Mouse (Mus musculus) CH12.LX (cell line): Measurements from ENCODE around the gene Ext2. TPM values are rescaled to one million over a fixed set of nuclear protein-coding genes. Genes with fewer than 3 reads are reported as not detected.

Experiments used
- DNase-seq: peaks from one replicate; pipeline ENCODE4 v3.0.0-alpha.2; 2013; ENCODE audit errors: extremely low read depth
- H3K27ac ChIP-seq: 2 replicates; pipeline ENCODE4 v1.5.1; 2012; ENCODE audit warnings: low read depth, mild to moderate bottlenecking, control low read depth, moderate library complexity; ENCODE audit not compliant: insufficient read depth
- H3K27me3 ChIP-seq: replicated peaks from 2 replicates; pipeline ENCODE3; 2012; ENCODE audit warnings: inconsistent platforms
- H3K36me3 ChIP-seq, 2 experiments: replicated peaks in 1 of 2; 2 replicates each; pipeline versions ENCODE3 to v1.6.1; 2012; ENCODE audit warnings: inconsistent platforms in 1 of 2, low read length in 1 of 2, mild to moderate bottlenecking in 1 of 2, mixed read lengths in 1 of 2, moderate library complexity in 1 of 2; ENCODE audit not compliant: control insufficient read depth in 1 of 2, insufficient read depth in 1 of 2
- H3K4me1 ChIP-seq, 2 experiments: 2 replicates each; pipeline ENCODE4 v1.6.1; 2012; ENCODE audit warnings: inconsistent platforms in 1 of 2, moderate library complexity in 1 of 2; ENCODE audit not compliant: insufficient read depth in 2 of 2, control insufficient read depth in 1 of 2
- H3K4me2 ChIP-seq: 2 replicates; pipeline ENCODE4 v1.6.1; 2012; ENCODE audit warnings: low read depth, mild to moderate bottlenecking, control low read depth; ENCODE audit not compliant: poor library complexity, insufficient read depth, severe bottlenecking
- H3K4me3 ChIP-seq, 3 experiments: fragments of 150-350 bp in 1 of 3; sonication (generic) in 1 of 3; replicated peaks in 1 of 3; 2 replicates each; pipeline versions ENCODE3 to v1.5.1; 2011 to 2012; ENCODE audit warnings: low read depth in 2 of 3, low read length in 2 of 3, mild to moderate bottlenecking in 2 of 3, moderate library complexity in 2 of 3, control low read depth in 1 of 3, improper control_type of control experiment in 1 of 3, inconsistent platforms in 1 of 3, mixed read lengths in 1 of 3; ENCODE audit not compliant: poor library complexity in 1 of 3
- H3K79me2 ChIP-seq: replicated peaks from 2 replicates; pipeline ENCODE4 v1.6.1; 2012; ENCODE audit warnings: mild to moderate bottlenecking, moderate library complexity; ENCODE audit not compliant: control insufficient read depth, poor library complexity, insufficient read depth, severe bottlenecking; ENCODE audit errors: extremely low read depth
- H3K9ac ChIP-seq: 2 replicates; pipeline ENCODE4 v1.6.1; 2012; ENCODE audit warnings: low read depth, mild to moderate bottlenecking, control low read depth, moderate library complexity; ENCODE audit not compliant: insufficient read depth
- H3K9me3 ChIP-seq: replicated peaks from 2 replicates; pipeline ENCODE3; 2012; ENCODE audit warnings: low read length, inconsistent platforms, mixed read lengths
- BHLHE40 ChIP-seq: IDR thresholded peaks from 2 replicates; pipeline ENCODE4 v1.6.1; 2011; ENCODE audit warnings: mild to moderate bottlenecking, low read depth, low read length, improper control_type of control experiment
- CHD2 ChIP-seq: IDR thresholded peaks from 2 replicates; pipeline ENCODE4 v1.6.1; 2011; ENCODE audit warnings: low read length, improper control_type of control experiment
- CTCF ChIP-seq, 2 experiments: IDR thresholded peaks in 1 of 2; conservative IDR thresholded peaks in 1 of 2; 2 replicates each; pipeline ENCODE4 v1.5.1; 2011 to 2012; ENCODE audit warnings: low read depth in 2 of 2, low read length in 2 of 2, improper control_type of control experiment in 1 of 2, inconsistent platforms in 1 of 2, mild to moderate bottlenecking in 1 of 2, moderate library complexity in 1 of 2
- E2F4 ChIP-seq: IDR thresholded peaks from 2 replicates; pipeline ENCODE4 v1.6.1; 2011; ENCODE audit warnings: low read depth, low read length, improper control_type of control experiment; ENCODE audit not compliant: insufficient replicate concordance
- ETS1 ChIP-seq: conservative IDR thresholded peaks from 2 replicates; pipeline ENCODE4 v1.6.1; 2012; ENCODE audit warnings: low read depth, mild to moderate bottlenecking, inconsistent platforms, low read length, improper control_type of control experiment, moderate library complexity
- HCFC1 ChIP-seq: IDR thresholded peaks from 2 replicates; pipeline ENCODE4 v1.6.1; 2012; ENCODE audit warnings: low read depth, mild to moderate bottlenecking, inconsistent platforms, low read length, improper control_type of control experiment
- IRF4 ChIP-seq: IDR thresholded peaks from 2 replicates; pipeline ENCODE4 v1.6.1; 2014; ENCODE audit warnings: low read depth, mild to moderate bottlenecking, inconsistent platforms, low read length, improper control_type of control experiment
- JUN ChIP-seq: IDR thresholded peaks from 2 replicates; pipeline ENCODE4 v1.6.1; 2011; ENCODE audit warnings: low read depth, mild to moderate bottlenecking, low read length, improper control_type of control experiment, moderate library complexity; ENCODE audit not compliant: insufficient read depth
- KAT2A ChIP-seq: IDR thresholded peaks from 2 replicates; pipeline ENCODE4 v1.6.1; 2012; ENCODE audit warnings: low read length, improper control_type of control experiment, inconsistent platforms; ENCODE audit not compliant: insufficient replicate concordance
- MAFK ChIP-seq: IDR thresholded peaks from 2 replicates; pipeline ENCODE4 v1.6.1; 2011; ENCODE audit warnings: low read length, improper control_type of control experiment; ENCODE audit not compliant: insufficient replicate concordance
- MAX ChIP-seq: IDR thresholded peaks from 2 replicates; pipeline ENCODE4 v1.6.1; 2011; ENCODE audit warnings: low read length, improper control_type of control experiment
- MAZ ChIP-seq: IDR thresholded peaks from 2 replicates; pipeline ENCODE4 v1.6.1; 2012; ENCODE audit warnings: low read depth, mild to moderate bottlenecking, inconsistent platforms, low read length, improper control_type of control experiment, moderate library complexity
- MYC ChIP-seq: IDR thresholded peaks from 2 replicates; pipeline ENCODE4 v1.6.1; 2011; ENCODE audit warnings: low read depth, mild to moderate bottlenecking, improper control_type of control experiment, low read length
- NELFE ChIP-seq: IDR thresholded peaks from 2 replicates; pipeline ENCODE4 v1.6.1; 2011; ENCODE audit warnings: low read depth, low read length, improper control_type of control experiment
- NRF1 ChIP-seq: IDR thresholded peaks from 2 replicates; pipeline ENCODE4 v1.6.1; 2014; ENCODE audit warnings: low read depth, mild to moderate bottlenecking, inconsistent platforms, low read length, improper control_type of control experiment, moderate library complexity
- POLR2A ChIP-seq: IDR thresholded peaks from 2 replicates; pipeline ENCODE4 v1.6.1; 2011; ENCODE audit warnings: low read depth, mild to moderate bottlenecking, improper control_type of control experiment, low read length
- POLR2AphosphoS2 ChIP-seq: IDR thresholded peaks from 2 replicates; pipeline ENCODE4 v1.6.1; 2011; ENCODE audit warnings: low read depth, low read length, improper control_type of control experiment
- SIN3A ChIP-seq: IDR thresholded peaks from 2 replicates; pipeline ENCODE4 v1.6.1; 2012; ENCODE audit warnings: low read length, improper control_type of control experiment, inconsistent platforms
- TBP ChIP-seq: conservative IDR thresholded peaks from 2 replicates; pipeline ENCODE4 v1.6.1; 2011; ENCODE audit warnings: low read depth, low read length, improper control_type of control experiment
- TCF12 ChIP-seq: IDR thresholded peaks from 2 replicates; pipeline ENCODE4 v1.6.1; 2014; ENCODE audit warnings: low read depth, mild to moderate bottlenecking, inconsistent platforms, low read length, improper control_type of control experiment
- USF2 ChIP-seq: conservative IDR thresholded peaks from 2 replicates; pipeline ENCODE4 v1.6.1; 2011; ENCODE audit warnings: low read depth, low read length, improper control_type of control experiment
- ZC3H11A ChIP-seq: IDR thresholded peaks from 2 replicates; pipeline ENCODE4 v1.6.1; 2012; ENCODE audit warnings: low read depth, mild to moderate bottlenecking, inconsistent platforms, low read length, improper control_type of control experiment
- ZKSCAN1 ChIP-seq: IDR thresholded peaks from 2 replicates; pipeline ENCODE4 v1.6.1; 2012; ENCODE audit warnings: low read depth, inconsistent platforms, low read length, improper control_type of control experiment, borderline replicate concordance
- dilution Hi-C: fragments of 300-500 bp; cut with MboI; formaldehyde crosslinking; loops from 2 replicates; pipeline ENCODE4 v1.14.3; 2020; ENCODE audit warnings: low sequenced_read_pairs; ENCODE audit not compliant: extremely low pct_unique_long_range_greater_than_20kb, extremely low pct_ligation_motif_present
- in situ Hi-C: fragments of 300-500 bp; cut with MboI; formaldehyde crosslinking; loops from 3 replicates; pipeline ENCODE4 v1.14.3; 2019; ENCODE audit warnings: low sequenced_read_pairs, low pct_ligation_motif_present, low pct_unique_long_range_greater_than_20kb, mixed read lengths
- polyA plus RNA-seq: library from polyadenylated mRNA; unstranded; fragments of >175 nt; gene quantifications from 2 replicates; pipeline ENCODE4 v1.2.1, GENCODE M21; 2012; ENCODE audit warnings: low read depth; ENCODE audit not compliant: insufficient read length
- total RNA-seq, 2 experiments: library from RNA; depleted of rRNA; stranded (reverse); fragments of 300-350 nt in 1 of 2; fragments of >200 nt in 1 of 2; gene quantifications; 2 replicates each; pipeline ENCODE4 v1.2.3; 2012 to 2014

Ext2 gene
- total and polyA plus RNA-seq, 3 experiments: 20.2 to 33.1 (median 26.9) TPM

DNA sequence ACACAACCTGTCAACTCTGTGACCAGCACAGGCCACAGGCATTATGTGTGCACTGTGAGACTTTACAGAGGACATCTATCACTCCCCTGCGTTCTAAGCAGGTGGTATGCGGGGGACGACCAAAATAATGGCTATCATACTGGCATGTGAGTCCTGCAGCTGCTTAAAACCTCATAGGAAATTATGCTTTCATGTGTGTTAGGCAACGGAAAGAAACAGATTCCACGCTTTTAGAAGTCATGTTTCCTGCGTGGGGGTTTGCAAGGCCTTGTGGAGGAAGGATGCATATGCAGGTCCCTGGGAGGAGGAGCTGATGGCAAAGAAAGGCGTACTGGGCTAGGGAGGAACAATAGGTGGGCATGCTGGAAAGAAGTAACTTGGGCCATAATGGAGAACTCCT lies 63.2 kb downstream of the Ext2 start:
- in situ Hi-C loops (loop anchor here (25.0 kb wide), 1 partner anchor 547 kb away; no protein-coding TSS in a partner anchor), dilution Hi-C loops (no loop called here)
- no peaks in the 10 kb centered on the region for H3K79me2 ChIP-seq
- no peak overlapping the region for H3K4me2 ChIP-seq
- no peaks in the 10 kb centered on the region for H3K9me3 ChIP-seq
- TF ChIP-seq ETS1: peak; percentile 41; the same call in 1 of the 2 replicates
- peak; percentile 49 for TF ChIP-seq BHLHE40
- no peak for TF ChIP-seq NRF1
- no peak for DNase-seq
- H3K9ac ChIP-seq: no peak overlapping the region
- no peak overlapping the region for H3K27ac ChIP-seq
- peaks cover 16 to 50% of the 10 kb centered on the region in 2 experiments for H3K4me1 ChIP-seq
- peaks cover 2 to 28% of the 10 kb centered on the region in 2 experiments for H3K36me3 ChIP-seq
- no peak overlapping the region for H3K4me3 ChIP-seq
- H3K27me3 ChIP-seq: no peaks in the 10 kb centered on the region

DNA sequence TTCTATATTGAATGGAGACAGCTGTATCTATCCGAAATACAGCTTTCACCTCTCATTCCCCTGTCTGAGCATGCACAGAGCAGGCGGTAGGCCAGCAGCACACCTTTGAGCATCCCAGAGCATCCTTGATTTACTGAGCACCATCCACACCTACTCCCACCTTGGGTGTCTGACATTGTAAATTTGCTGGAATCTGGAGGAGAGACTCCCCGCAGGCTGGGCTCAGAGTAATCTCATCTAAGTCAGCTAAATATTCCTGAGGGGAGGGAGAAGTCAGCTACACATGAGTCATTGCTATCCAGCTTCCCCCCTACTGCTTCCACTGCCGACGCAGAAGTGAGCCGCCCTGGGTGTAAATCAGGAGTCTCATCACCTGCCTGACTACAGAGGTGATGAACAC lies 64.1 kb downstream of the Ext2 start:
- H3K36me3 ChIP-seq: peaks cover 2 to 28% of the 10 kb centered on the region in 2 experiments
- TF ChIP-seq ZC3H11A: no peak

DNA sequence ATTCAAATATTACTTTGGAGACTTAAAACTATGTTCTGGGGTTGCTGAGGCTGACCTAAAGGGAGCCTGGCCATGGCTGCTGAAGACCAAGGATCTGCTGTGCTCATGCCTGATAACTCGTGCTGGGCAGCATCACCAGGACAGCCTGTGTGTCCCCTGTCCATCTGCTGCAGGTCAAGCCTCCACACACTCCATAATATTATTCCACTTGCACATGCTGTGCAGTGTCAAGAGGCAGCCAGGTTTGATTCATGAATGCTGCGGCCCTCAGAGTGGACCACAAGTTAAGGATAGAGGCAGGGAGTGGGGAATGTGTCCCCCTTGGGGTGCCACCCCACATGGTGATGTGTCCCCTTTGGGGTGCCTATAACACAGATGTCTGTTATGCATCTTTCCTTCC lies 68.0 kb downstream of the Ext2 start:
- dilution Hi-C loops: no loop called here
- H3K27me3 ChIP-seq: no peaks in the 10 kb centered on the region
- no peak for DNase-seq
- H3K36me3 ChIP-seq: peaks cover 0 to 10% of the 10 kb centered on the region in 2 experiments
- no peak overlapping the region for H3K9ac ChIP-seq
- TF ChIP-seq POLR2AphosphoS2: no peak
- TF ChIP-seq JUN: no peak
- no peak for TF ChIP-seq E2F4
- no peak for TF ChIP-seq MYC
- TF ChIP-seq CTCF (conservative IDR thresholded peaks at IDR 0.05 in 1 of 2, IDR thresholded peaks at IDR 0.05 in 1 of 2; ENCODE audit: low read depth in 2 of 2, low read length in 2 of 2): no peak
- TF ChIP-seq KAT2A: no peak
- TF ChIP-seq CHD2: no peak
- TF ChIP-seq TCF12: no peak
- no peak for TF ChIP-seq MAFK
- no peak for TF ChIP-seq NELFE
- no peak for TF ChIP-seq IRF4
- TF ChIP-seq HCFC1: no peak
- TF ChIP-seq MAZ: no peak
- TF ChIP-seq SIN3A: no peak
- TF ChIP-seq USF2: no peak
- TF ChIP-seq ZKSCAN1: no peak
- TF ChIP-seq ZC3H11A: no peak
- no peak for TF ChIP-seq TBP
- no peak for TF ChIP-seq MAX
- no peak for TF ChIP-seq POLR2A
- H3K9me3 ChIP-seq: no peaks in the 10 kb centered on the region
- in situ Hi-C loops: loop anchor here (25.0 kb wide), 1 partner anchor 542 kb away; no protein-coding TSS in a partner anchor
- no peak overlapping the region for H3K27ac ChIP-seq
- H3K79me2 ChIP-seq: no peaks in the 10 kb centered on the region
- H3K4me3 ChIP-seq: no peak overlapping the region
- H3K4me2 ChIP-seq: no peak overlapping the region
- H3K4me1 ChIP-seq: peaks cover 10 to 17% of the 10 kb centered on the region in 2 experiments

More for the DNA sequence above, 64.1 kb downstream of the Ext2 start:
- H3K4me3 ChIP-seq: no peak overlapping the region
- in situ Hi-C loops: loop anchor here (25.0 kb wide), 1 partner anchor 546 kb away; no protein-coding TSS in a partner anchor
- DNase-seq: no peak
- H3K4me2 ChIP-seq: no peak overlapping the region
- dilution Hi-C loops: no loop called here
- H3K9me3 ChIP-seq: no peaks in the 10 kb centered on the region
- H3K27me3 ChIP-seq: no peaks in the 10 kb centered on the region
- H3K27ac ChIP-seq: no peak overlapping the region
- H3K9ac ChIP-seq: no peak overlapping the region
- no peaks in the 10 kb centered on the region for H3K79me2 ChIP-seq
- peaks cover 16 to 50% of the 10 kb centered on the region in 2 experiments for H3K4me1 ChIP-seq
